Mouse (Mus musculus) thymus, adult 2 months (tissue): ENCODE data around the gene Slc16a10. TPM values are rescaled to one million over a fixed set of nuclear protein-coding genes. Genes with fewer than 3 reads are reported as not detected.

ENCODE experiments used
- DNase-seq: peaks from one replicate; pipeline ENCODE4 v3.0.0; 2021
- H3K27ac ChIP-seq: fragments of 200-500 bp; 2 replicates; pipeline ENCODE4 v1.5.1; 2012; ENCODE audit warnings: low read length, control low read depth; ENCODE audit not compliant: control insufficient read depth, insufficient read depth
- H3K27me3 ChIP-seq: fragments of 200-500 bp; 2 replicates; pipeline ENCODE4 v1.6.1; 2012; ENCODE audit warnings: mild to moderate bottlenecking, low read length, moderate library complexity, mixed read lengths; ENCODE audit not compliant: control insufficient read depth, insufficient read depth
- H3K36me3 ChIP-seq: fragments of 200-500 bp; 2 replicates; pipeline ENCODE4 v1.6.1; 2012; ENCODE audit warnings: mild to moderate bottlenecking, low read length, moderate library complexity; ENCODE audit not compliant: control insufficient read depth, insufficient read depth
- H3K4me1 ChIP-seq: fragments of 200-500 bp; replicated peaks from 2 replicates; pipeline ENCODE4 v1.6.1; 2012; ENCODE audit warnings: low read length; ENCODE audit not compliant: control insufficient read depth, insufficient read depth
- H3K4me3 ChIP-seq: fragments of 200-500 bp; 2 replicates; pipeline ENCODE4 v1.5.1; 2012; ENCODE audit warnings: mild to moderate bottlenecking, low read length, control low read depth, moderate library complexity; ENCODE audit not compliant: control insufficient read depth, insufficient read depth
- CTCF ChIP-seq: fragments of 200-500 bp; IDR thresholded peaks from 2 replicates; pipeline ENCODE4 v1.5.1; 2012; ENCODE audit warnings: mild to moderate bottlenecking, control low read depth, low read length, moderate library complexity, borderline replicate concordance; ENCODE audit not compliant: control insufficient read depth, poor library complexity, insufficient read depth; ENCODE audit errors: extremely low read depth
- POLR2A ChIP-seq: fragments of 200-500 bp; IDR thresholded peaks from 2 replicates; pipeline ENCODE4 v1.6.1; 2012; ENCODE audit warnings: mild to moderate bottlenecking, low read length, control low read depth, moderate library complexity; ENCODE audit not compliant: control insufficient read depth, poor library complexity, insufficient read depth; ENCODE audit errors: extremely low read depth
- WGBS: fragments of 180-500 bp; shearing (Covaris S2); methylation state at CpG from one replicate; pipeline ENCODE4 v1.1.7; 2018; 5-methylcytosine and 5-hydroxymethylcytosine counted together
- polyA plus RNA-seq: library from polyadenylated mRNA; depleted of rRNA; stranded (reverse); fragments of >200 nt; gene quantifications from 2 replicates; pipeline ENCODE4 v1.2.3, GENCODE M21; 2012

Slc16a10 gene
- polyA plus RNA-seq, 1 experiment: 45.4 TPM

- H3K27me3 ChIP-seq: no peaks in the 10 kb centered on the region
- DNase-seq: no peak
- H3K36me3 ChIP-seq: peaks cover 8% of the 10 kb centered on the region; the same call in 1 of the 2 replicates
- TF ChIP-seq CTCF: no peak
- TF ChIP-seq POLR2A: no peak
- H3K4me3 ChIP-seq: no peak overlapping the region
- 96% methylated on average over 2 of the region's 2 CpGs for WGBS
- H3K27ac ChIP-seq: no peak overlapping the region
- peaks cover 1% of the 10 kb centered on the region; the same call in 1 of the 2 replicates for H3K4me1 ChIP-seq
These were observed 62.8 kb downstream of the Slc16a10 start for GRCm38 (mm10) chr10:40079256-40079655.

- Histone ChIP-seq H3K4me1 (no peaks in the 10 kb centered on the region; the same call in 1 of the 2 replicates), H3K27me3 (no peaks in the 10 kb centered on the region), H3K27ac (no peak overlapping the region), H3K4me3 (no peak overlapping the region), H3K36me3 (peaks cover 8% of the 10 kb centered on the region; the same call in 1 of the 2 replicates)
- no peak for TF ChIP-seq CTCF
- no peak for TF ChIP-seq POLR2A
- WGBS: 94% methylated on average over 6 of the region's 6 CpGs
- DNase-seq: no peak
These were observed 64.1 kb downstream of the Slc16a10 start for GRCm38 (mm10) chr10:40077960-40078353.

GRCm38 (mm10) chr10:40077346-40077959 lies 64.6 kb downstream of the Slc16a10 start:
- DNase-seq: no peak
- Histone ChIP-seq H3K4me3 (no peak overlapping the region), H3K4me1 (peaks cover 2% of the 10 kb centered on the region; the same call in 1 of the 2 replicates), H3K27me3 (no peaks in the 10 kb centered on the region), H3K36me3 (peaks cover 8% of the 10 kb centered on the region; the same call in 1 of the 2 replicates), H3K27ac (no peak overlapping the region)
- no peak for TF ChIP-seq CTCF
- TF ChIP-seq POLR2A: no peak
- WGBS: 98% methylated on average over 4 of the region's 4 CpGs

- peaks cover 8% of the 10 kb centered on the region; the same call in 1 of the 2 replicates for H3K36me3 ChIP-seq
- 73% methylated on average over 6 of the region's 6 CpGs for WGBS
- H3K4me1 ChIP-seq: peaks cover 14% of the 10 kb centered on the region
- no peak for TF ChIP-seq CTCF
- TF ChIP-seq POLR2A: no peak
- H3K4me3 ChIP-seq: no peak overlapping the region
- H3K27me3 ChIP-seq: no peaks in the 10 kb centered on the region
- no peak overlapping the region for H3K27ac ChIP-seq
- DNase-seq: no peak
These were observed 68.5 kb downstream of the Slc16a10 start for GRCm38 (mm10) chr10:40073608-40074007.

- H3K4me1 ChIP-seq: peaks cover 17% of the 10 kb centered on the region
- H3K27me3 ChIP-seq: no peaks in the 10 kb centered on the region
- TF ChIP-seq POLR2A (no peak), CTCF (no peak)
- WGBS: 80% methylated on average over 9 of the region's 9 CpGs
- H3K4me3 ChIP-seq: no peak overlapping the region
- no peak overlapping the region for H3K27ac ChIP-seq
- no peak for DNase-seq
- H3K36me3 ChIP-seq: no peaks in the 10 kb centered on the region
These were observed 71.4 kb downstream of the Slc16a10 start for GRCm38 (mm10) chr10:40070684-40071083.

- WGBS: 73% methylated on average over 4 of the region's 4 CpGs
- Histone ChIP-seq H3K4me3 (no peak overlapping the region), H3K27me3 (no peaks in the 10 kb centered on the region), H3K4me1 (peaks cover 17% of the 10 kb centered on the region), H3K36me3 (no peaks in the 10 kb centered on the region), H3K27ac (0 out of 2 replicates have a peak overlapping the region, but pooled peaks have one; percentile 2)
- DNase-seq: no peak
- no peak for TF ChIP-seq CTCF
- TF ChIP-seq POLR2A: no peak
These were observed 72.8 kb downstream of the Slc16a10 start for GRCm38 (mm10) chr10:40069270-40069669.

GRCm38 (mm10) chr10:40068595-40068994 lies 73.5 kb downstream of the Slc16a10 start:
- Histone ChIP-seq H3K27me3 (no peaks in the 10 kb centered on the region), H3K27ac (no peak overlapping the region), H3K4me3 (no peak overlapping the region), H3K4me1 (peaks cover 17% of the 10 kb centered on the region), H3K36me3 (no peaks in the 10 kb centered on the region)
- TF ChIP-seq CTCF: no peak
- TF ChIP-seq POLR2A: no peak
- DNase-seq: no peak
- 76% methylated on average over 10 of the region's 10 CpGs for WGBS
